Mouse (Mus musculus) kidney, adult 10 weeks (tissue): ENCODE data around the gene Pdia6. TPM values are rescaled to one million over a fixed set of nuclear protein-coding genes. Genes with fewer than 3 reads are reported as not detected.

Experiments used
- polyA plus RNA-seq: library from polyadenylated mRNA; stranded (reverse); fragments of 350-450 nt; fragmentation: Illumina TruSeq; extraction: RNeasy Lipid Tissue Mini Kit (QIAGEN cat#74804); gene quantifications from one replicate; pipeline ENCODE4 v1.2.3, GENCODE M21; 2014; ENCODE audit warnings: low read depth, low replicate concordance

Pdia6 gene
- 91.0 TPM for polyA plus RNA-seq

GRCm38 (mm10) chr12:17265971-17266672 is at the start of gene Pdia6:
Gene Pdia6 (plus strand): TSS chr12:17266545.

GRCm38 (mm10) chr12:17329259-17329658 is 62.9 kb downstream of the Pdia6 start, which contains the start of gene Atp6v1c2:
Gene Atp6v1c2 (minus strand): TSS chr12:17329359.

Other genes starting within 250 kb of the Pdia6 start
- 0.85 TPM for gene Kcnf1, start 89.7 kb upstream of the Pdia6 start, polyA plus RNA-seq
- 18.1 TPM for gene Atp6v1c2, start 62.8 kb downstream of the Pdia6 start, polyA plus RNA-seq
- 15.1 TPM for gene Nol10, start 81.9 kb downstream of the Pdia6 start, polyA plus RNA-seq